Mouse (Mus musculus) G1E-ER4 (cell line): ENCODE data around the gene Parp12. TPM values are rescaled to one million over a fixed set of nuclear protein-coding genes. Genes with fewer than 3 reads are reported as not detected.

Experiments used
- GATA1 ChIP-seq: IDR thresholded peaks from one replicate; pipeline ENCODE4 v1.8.0; 2012; ENCODE audit warnings: low read length, inconsistent platforms
- polyA plus RNA-seq: library from polyadenylated mRNA; stranded (reverse); fragments of >175 nt; gene quantifications from 2 replicates; pipeline ENCODE4 v1.2.3, GENCODE M21; 2012

The Parp12 gene
- polyA plus RNA-seq, 1 experiment = not detected

- TF ChIP-seq GATA1 = no peak
Observed at GRCm38 (mm10) chr6:39066935-39067578, 51.1 kb downstream of the Parp12 start.

DNA sequence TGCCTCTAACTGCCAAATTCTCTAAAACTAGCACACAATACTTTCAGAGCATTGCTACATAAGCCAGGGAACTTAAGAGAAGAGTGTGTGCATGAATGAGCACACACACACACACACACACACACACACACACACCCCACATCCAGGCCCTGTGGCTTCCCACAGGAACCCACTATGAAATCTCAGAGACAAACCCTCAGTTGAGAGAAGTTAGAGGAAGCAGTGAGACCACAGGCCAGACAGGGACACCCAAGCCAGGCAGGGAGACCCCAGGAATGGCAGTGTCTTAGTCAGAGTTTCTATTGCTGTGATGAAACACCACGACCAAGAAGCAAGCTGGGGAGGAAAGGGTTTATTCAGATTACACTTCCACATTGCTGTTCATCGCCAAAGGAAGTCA lies 54.6 kb downstream of the Parp12 start:
- no peak for TF ChIP-seq GATA1

DNA sequence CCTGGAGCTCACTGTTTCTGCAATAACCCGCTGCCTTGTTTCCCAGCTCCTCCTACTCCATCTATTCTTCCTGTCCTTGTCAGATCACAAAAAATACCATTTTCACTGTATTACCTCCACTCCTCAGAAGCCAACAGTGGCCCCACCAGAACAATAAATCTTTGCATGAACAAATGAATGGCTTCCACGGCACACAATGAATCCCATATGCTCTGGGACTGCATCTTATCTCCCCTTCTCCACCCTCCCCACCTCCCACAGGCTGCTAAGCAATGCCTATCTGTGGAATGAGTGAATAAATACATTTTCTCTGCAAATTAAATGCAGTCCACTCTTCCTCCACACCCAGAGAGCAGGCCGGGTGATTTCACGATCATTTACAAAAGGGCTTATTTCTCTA lies 57.0 kb downstream of the Parp12 start:
- TF ChIP-seq GATA1 = no peak

- peak; percentile 78 for TF ChIP-seq GATA1
Observed at GRCm38 (mm10) chr6:39059547-39060497, 58.3 kb downstream of the Parp12 start.

DNA sequence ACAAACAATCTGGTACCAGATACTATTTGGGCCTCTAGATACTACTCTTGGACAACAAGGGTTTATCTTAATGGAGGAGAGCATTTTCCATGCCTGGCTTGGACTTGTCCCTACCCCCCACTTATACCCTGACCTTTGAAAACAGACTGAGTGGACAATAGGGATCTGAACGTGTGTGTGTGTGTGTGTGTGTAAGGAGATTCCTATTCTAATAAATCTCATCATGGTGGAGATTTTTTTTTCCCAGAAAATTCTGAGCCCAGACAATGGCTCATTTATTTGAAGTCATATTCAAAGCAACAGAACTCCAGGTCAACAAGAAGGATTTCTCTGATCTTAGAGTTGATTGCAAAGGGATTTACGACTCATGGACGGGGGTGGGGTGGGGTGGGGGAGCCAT lies 59.2 kb downstream of the Parp12 start:
- no peak for TF ChIP-seq GATA1

DNA sequence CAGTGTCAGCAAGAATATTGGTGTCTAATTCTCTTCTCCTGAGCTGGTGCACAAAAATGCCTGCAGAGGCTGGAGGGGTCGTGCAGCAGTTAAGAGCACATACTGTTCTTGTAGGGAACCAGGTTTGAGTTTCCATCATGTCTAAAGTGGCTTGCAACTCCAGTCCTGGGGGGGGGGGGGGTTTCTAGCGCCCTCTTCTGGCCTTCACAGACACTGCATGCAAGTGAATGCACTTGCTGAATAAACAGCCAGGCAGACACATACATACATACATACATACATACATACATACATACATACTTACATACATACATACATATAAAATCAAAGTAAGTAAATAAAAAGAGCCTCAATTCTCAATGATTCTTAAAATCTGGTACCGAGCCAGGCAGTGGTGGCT lies 59.8 kb downstream of the Parp12 start:
- no peak for TF ChIP-seq GATA1

DNA sequence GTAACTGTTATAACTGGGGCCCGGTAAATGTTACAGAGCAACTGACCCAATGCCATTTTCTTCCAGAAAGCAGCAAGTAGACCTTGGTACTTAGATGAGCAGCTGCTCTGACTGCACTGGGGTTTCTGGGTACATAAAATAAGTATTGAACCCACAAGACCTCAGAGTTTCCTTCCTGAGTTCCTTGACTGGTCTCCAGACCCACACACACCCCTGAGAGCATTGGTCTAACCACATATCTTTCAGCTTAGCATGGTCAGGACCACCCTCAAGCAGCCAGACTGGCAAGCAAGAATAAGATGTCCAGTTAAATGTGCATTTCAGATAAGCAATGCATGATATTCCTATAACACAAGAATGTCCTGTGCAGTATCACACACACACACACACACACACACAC lies 61.0 kb downstream of the Parp12 start:
- no peak for TF ChIP-seq GATA1

DNA sequence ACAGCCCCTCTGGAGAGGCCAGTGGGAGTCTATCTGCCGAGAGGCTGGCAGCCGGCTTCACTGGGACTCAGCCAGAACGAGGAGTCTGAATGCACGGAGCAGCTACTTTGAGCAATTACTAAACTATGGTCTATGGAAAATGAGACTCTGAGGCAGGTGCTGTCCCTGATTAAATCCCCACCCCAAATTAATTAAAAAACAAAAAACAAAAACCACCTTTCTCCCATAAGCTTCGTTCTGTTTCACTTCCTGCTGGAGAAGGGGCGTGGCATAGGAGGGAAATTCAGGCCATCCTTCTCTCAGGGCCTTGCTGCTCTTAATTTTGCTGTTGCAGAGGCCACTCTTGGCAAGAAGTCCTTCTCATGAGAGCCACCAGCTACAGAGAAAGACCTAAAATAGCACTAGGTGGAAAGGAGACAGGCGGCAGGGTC lies 62.3 kb downstream of the Parp12 start:
- no peak for TF ChIP-seq GATA1

DNA sequence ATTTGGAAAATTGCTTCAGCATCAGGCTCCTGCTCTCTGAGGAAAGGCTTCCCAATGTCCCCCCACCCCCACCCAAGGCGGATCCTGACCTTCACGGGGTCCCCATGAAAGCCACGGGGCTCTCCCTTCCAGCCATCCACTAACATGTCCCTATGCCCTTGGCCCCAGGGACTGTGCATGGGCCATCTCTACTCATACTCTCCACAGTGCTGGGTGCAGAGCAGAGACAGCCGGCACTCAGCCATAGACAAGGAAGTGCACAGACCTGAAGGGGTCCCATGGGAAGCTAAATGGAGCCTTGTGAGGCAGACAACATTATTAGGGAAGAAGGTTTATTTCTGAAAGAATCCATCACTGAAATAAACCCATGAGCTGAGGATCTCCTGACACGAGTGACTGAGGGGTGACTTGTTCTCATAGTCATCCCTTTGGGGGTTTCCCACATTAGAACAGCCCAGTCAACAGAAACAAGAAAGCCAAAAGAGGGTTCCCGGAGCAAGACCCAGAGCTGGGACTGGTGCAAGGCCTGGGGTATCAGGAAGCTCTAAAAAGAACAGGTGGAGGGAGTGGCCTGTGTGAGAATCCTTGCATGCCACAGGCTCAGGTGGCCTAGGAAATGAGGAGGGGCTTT lies 63.2 kb downstream of the Parp12 start:
- TF ChIP-seq GATA1 = no peak

DNA sequence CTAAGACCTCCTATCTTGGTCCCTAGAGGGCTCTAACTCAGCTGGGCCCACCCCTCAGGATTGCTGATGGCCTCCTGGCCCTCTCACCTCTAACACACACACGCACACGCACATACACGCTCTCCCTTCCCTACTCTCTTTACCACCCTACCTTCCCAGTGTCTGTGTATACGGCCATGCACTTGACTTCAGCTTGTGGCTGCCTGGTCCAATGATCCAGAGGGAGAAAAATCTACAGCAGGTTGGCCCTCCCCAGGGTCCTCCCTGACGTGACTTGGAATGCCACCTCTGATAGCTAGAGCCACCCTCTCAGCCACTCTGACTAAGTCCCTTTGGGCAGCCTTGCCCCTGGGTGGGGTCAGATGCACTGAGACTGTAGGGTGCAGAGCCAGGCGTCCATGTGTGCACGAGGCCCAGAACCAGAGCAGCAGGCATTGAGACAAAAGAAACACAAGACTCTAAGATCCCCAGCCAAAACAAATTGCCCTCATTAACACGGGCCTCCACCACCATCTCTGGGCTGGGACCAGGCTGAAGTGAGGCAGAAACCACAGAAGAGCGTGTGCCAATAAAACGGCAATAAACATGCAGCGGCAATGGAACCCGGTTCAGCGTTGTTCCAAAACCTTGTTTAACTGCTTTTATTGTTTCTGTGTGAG lies 63.8 kb downstream of the Parp12 start:
- no peak for TF ChIP-seq GATA1

DNA sequence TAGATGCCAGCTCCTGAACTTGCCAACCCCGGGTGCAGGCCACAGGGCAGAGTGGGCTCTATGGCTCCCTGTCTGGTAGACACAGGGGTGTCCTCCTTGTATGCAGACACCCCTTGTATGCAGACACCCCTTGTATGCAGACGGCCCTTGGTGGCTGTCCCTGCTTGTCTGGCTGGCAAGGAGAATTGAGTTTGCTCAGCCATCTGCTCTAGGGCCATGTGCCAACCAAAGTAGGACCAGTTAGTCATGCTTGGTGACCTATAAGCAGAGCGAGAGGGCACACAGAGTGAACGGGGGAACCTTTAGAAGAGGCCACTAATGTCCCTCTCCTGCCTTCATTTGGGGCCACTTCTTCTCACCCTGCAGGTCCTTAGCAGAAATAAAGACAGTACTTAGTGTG lies 65.5 kb downstream of the Parp12 start:
- TF ChIP-seq GATA1 = no peak

DNA sequence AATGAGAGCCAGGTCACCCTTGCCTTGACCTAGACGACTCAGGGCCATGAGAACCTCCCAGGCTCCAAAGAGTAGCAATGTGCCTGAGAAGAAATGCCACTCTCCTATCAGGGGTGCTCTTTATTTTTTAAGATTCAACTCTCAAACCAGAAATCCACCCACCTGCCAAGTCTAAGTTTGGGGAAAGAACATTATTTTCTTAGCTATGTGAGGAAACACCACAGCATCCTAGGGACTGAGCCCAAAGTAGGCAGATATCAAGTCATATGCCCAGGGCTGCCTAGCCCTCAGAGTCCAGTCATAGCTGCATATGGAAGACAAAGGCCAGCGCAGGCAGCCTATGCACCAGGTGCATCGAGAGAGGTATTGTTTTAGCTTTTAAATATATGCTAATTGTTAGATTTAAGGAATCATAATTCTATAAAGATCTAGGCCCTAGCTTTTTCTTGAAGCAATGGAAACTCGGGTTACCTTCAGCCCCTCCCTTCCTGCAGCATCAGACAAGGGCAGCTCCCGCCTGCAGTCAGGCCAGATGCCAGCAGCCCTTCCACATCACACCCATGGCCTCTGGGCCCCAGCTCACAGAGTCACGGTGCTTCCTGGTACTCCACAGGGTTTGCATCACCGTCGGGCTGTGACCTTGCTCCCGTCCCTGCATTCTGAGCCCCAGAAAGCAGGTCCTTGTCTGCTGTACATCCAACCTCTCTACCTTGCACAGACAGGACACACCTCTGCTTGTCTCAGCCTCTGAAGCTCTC lies 66.2 kb downstream of the Parp12 start:
- TF ChIP-seq GATA1 = no peak

DNA sequence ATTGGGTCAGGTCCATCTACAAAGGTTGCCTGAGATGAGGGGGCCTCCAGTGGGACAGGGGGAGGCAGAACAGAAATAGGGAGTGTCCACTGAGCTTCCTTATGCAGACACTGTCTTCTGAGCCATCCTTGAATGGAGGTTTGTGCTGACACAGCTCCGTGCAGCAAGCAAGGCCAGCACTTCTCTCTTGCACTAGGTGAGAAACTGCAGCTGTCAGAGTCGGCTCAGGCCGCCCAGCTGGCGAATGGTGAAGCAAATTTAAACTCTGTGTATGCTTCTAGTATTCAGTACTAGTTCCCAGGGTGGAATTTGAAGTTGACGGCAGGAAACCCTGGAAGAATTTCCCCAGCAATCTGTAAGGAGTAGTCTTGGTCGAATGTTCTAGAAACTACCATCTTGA lies 67.3 kb downstream of the Parp12 start:
- TF ChIP-seq GATA1 = no peak

- no peak for TF ChIP-seq GATA1
Observed at GRCm38 (mm10) chr6:39049141-39049540, 69.0 kb downstream of the Parp12 start.

DNA sequence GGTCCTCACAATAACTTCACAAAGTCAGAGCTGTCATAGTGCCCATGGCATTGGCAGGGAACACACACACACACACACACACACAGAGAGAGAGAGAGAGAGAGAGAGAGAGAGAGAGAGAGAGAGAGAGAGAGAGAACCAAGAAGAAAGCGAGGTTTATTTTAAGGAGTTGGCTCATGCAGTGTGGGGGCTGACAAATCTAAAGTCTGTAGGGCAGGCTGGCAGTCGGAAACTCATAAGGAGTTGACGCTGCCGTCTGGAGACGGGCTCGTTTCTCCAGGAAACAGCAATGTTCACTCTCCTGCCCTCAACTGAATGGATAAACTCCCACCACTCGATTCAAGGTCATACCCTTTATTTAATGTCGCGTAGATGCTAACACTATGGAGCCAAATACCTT lies 77.7 kb downstream of the Parp12 start:
- TF ChIP-seq GATA1 = no peak

Other genes starting within 250 kb of the Parp12 start
- gene Tbxas1, start 242.9 kb downstream of the Parp12 start, polyA plus RNA-seq = 0.03 and 0.18 TPM in 2 replicates
- 37.4 and 40.6 TPM in 2 replicates for gene Hipk2, start 242.2 kb downstream of the Parp12 start, polyA plus RNA-seq
- 0.55 TPM in 2 replicates for gene Kdm7a, start 88.4 kb upstream of the Parp12 start, polyA plus RNA-seq